Mouse (Mus musculus): ENCODE measurements around the gene Phospho2.
"Not testable (repeated sequence)": the region's sequence is repeated elsewhere in the genome, so short reads cannot be mapped to it uniquely, and the experiment has no call there.

Gene Phospho2

DNA sequence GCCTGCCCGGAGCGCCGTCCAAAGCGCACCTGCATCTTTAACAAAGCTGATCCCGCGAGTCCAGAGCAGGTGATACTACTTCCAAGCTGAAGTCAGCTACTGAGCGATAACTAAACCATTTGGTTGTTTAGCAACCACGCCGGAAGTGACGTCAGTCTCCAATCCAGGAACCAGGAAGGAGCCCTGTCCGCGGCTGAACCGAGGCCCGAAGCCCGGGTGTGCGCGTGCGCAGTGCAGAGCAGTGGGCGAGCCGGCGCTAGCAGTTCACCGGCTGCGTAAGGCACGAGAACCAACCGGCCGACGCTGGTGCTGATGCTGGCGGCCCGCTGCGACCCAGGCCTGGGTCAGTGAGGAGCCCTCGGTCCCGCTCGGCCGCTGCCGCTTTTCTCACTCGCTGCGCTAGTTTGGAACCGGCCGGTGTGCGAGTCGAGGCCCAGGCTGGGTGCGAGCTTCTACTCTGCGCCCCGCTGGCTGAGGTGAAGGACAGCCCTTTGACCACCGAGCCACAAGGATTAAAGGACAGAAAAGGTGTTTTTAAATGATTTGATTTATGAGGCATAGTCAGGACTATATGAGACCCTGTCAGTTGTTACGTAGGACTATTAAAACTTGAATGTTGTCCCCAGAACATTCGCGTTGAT lies at the start of gene Phospho2, which contains the start of gene Ccdc173:
TSS of gene Phospho2 (plus strand) at position 195 of the 641 bp plus-strand sequence.
TSS of gene Ccdc173 (minus strand) at position 147 of the 641 bp plus-strand sequence.
- DNase-seq, result peak; percentile 99

DNA sequence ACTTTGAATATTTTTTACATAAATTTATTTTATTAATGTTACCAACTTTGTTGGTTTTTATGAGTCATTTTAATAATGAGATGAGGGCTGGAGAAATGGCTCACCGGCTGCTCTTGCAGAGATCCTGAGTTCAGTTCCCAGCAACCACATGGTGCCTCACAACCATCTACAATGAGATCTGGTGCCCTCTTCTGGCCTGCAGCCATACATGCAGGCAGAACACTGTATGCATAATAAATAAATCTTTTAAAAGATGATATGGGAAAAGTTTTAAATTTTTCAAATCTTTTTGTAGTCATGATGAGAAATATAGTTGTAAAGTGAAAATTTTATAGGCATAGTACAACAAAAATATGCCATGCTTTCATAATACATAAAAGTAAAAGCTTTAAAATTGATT lies 44.3 kb upstream of the Phospho2 start:
- peak; percentile 13 for DNase-seq

DNA sequence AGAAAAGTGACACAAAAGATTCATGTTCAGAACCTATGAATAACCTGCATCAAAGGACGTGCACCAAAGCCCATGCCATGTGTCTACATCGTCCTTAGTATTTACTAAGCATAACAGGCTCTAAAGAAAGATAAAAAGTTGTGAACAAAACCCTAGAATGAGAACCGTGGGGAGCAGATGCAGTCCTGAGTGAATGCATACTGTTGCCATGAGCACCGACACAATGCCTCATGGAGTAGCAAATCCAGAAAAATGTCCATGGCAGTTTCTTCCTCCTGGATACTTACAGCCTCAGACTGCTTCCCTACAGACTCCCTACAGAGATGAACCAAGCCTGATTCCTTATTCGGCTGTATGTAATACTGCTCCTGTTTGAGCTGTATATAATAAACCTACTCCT lies 28.4 kb upstream of the Phospho2 start:
- DNase-seq, result no peak

GRCm38 (mm10) chr2:69763340-69763739 lies 26.1 kb upstream of the Phospho2 start:
- DNase-seq, result no peak

GRCm38 (mm10) chr2:69764716-69765115 lies 24.7 kb upstream of the Phospho2 start:
- DNase-seq, result no peak

DNA sequence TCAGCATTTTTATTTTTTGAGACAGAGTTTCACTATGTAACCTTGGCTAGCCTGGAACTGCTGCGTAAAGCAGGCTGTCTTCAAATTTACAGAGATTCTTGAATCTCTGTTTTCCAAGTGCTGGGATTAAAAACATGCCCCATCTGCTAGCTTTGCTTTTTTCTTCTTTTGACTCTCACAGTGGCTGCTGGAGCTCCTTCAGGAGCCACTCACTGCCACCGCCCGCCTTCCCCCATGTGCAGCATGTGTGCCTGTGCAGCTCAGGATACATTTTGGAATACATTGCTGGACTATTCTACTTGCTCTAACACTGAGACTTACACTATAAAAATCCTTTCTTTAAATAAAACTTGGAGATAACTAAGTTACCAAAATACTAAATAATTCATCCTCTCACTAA lies 16.1 kb upstream of the Phospho2 start:
- DNase-seq, result no peak

DNA sequence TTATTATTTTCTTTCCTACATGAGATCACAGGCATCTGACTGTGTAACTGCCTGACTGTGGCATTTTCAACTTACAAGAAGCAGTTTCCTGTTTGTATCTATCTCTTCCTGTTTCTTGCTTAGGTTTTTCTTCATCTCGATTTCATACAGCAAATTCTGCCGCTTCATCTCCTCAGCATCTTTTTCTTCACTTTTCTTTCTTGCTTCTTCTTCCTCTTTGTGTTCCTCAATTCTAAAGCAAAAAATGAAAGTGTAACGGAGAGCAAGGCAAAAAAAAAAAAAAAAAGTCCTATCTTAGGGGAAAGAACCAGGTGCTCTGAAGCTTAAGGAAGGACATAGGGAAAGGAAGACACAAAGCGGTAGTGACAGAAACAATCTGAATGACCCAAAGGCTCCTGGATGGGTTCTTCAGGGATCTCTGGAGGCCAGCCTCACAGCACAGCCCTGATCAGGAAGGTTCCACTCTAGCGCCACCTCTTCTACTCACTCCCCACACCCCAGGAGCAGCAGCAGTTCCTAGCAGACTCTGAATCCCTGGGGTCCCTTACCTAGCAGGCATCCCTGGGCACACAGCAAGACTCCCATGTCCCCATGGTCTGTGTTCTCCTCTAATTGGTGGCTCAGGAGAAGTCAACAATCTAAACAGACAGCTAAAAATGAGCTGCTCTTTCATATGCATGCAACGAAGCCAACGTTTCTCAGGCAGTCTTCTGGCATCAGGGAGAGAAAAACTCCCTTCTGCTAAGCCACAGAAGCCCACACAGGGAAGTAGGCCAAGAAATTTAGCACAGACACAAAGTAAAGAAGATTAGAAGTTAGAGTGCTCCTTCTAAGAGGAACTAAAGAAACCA lies 11.2 kb upstream of the Phospho2 start:
- peak; percentile 62 for DNase-seq

DNA sequence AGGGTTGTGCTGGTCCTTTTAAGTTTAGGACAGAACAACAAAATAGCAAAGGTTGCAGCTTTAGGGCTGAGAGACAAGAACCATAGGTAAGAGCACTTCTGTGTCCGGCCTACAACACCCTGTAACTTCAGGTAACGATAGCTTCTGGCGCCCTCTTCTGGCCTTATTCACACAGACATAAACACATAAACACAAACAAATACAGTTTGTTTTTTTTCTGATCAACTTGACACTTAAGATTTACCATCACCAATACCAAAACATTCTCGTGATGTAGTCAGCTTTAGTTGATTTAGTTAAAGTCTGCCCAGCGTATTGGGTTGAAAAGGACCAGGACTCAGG lies 10.6 kb upstream of the Phospho2 start:
- peak; percentile 74 for DNase-seq

- no peak for DNase-seq
Observed at GRCm38 (mm10) chr2:69788974-69789373, 449 bp upstream of the Phospho2 start.

DNA sequence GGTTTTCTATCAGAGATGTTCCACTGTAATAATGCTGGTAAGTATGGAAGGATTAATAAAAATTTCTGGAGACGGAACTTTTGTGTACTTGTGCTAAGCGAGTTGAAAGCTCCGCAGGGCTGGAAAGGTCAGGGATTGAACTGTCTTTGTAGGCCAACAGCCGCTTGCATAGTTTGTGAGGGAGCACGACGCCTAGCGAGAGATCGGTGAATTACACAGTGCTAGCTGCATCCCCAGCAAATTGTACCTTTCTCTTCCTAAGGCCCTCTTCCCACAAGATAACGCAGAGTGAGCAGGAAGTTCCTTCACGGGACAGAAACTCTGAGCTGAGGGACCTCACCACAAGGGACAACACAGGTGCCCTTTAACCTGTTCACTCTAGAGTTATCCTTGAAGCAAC lies 862 bp downstream of the Phospho2 start:
- DNase-seq, result peak; percentile 87

- no peak for DNase-seq
Observed at GRCm38 (mm10) chr2:69790722-69791121, 1.3 kb downstream of the Phospho2 start.

- DNase-seq, result peak; percentile 84
Observed at GRCm38 (mm10) chr2:69802911-69803312, 13.5 kb downstream of the Phospho2 start.

GRCm38 (mm10) chr2:69803756-69804155 lies 14.3 kb downstream of the Phospho2 start:
- DNase-seq, result no peak

DNA sequence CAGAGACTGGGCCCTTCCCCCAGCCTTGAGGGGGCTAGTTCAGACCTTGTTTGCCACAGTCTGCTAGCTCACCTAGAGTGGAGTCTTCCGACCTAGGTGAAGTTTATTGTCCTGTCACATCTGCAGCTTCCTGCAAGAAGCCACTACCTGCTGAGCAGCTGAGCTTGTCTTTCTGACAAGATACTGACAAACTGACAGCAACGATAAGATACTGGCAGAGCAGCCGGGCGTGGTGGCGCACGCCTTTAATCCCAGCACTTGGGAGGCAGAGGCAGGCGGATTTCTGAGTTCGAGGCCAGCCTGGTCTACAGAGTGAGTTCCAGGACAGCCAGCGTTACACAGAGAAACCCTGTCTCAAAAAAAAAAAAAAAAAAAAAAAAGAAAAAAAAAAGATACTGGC lies 15.2 kb downstream of the Phospho2 start:
- not testable (repeated sequence) for DNase-seq

DNA sequence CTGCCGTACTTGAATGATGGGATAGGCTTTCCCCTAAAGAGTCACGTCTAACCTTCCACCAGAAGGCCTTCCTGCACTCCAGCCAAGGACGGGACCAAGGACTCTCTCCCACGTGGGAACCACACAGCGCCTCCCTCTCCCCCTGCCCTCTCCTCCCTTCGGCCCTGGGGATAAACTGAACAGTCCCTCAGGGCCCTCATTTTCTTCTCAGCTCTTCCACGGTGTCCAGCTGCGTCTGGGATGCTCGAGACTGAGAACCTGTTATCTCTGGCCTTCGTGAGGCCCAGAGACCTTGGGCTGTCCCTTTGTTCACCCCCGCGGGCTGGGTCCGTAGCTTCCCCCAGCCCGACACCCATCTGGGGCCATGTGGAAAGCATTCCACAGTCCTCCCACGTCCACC lies 20.7 kb downstream of the Phospho2 start:
- DNase-seq, result no peak

DNA sequence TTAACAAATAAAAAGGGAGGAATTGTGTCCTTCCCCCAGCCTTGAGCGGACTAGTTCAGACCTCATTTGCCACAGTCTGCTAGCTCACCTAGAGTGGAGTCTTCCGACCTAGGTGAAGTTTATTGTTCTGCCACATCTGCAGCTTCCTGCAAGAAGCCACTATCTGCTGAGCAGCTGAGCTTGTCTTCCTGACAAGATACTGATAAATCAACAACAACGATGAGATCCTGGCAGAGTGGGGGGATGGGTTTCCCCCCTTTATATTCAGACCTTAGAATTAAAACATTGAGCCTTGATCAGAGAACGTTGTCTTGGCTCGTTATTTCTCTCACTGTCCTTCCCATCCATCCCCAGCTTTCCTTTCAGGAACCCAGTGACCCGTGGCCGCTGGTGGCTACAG lies 21.9 kb downstream of the Phospho2 start:
- DNase-seq, result not testable (repeated sequence)

DNA sequence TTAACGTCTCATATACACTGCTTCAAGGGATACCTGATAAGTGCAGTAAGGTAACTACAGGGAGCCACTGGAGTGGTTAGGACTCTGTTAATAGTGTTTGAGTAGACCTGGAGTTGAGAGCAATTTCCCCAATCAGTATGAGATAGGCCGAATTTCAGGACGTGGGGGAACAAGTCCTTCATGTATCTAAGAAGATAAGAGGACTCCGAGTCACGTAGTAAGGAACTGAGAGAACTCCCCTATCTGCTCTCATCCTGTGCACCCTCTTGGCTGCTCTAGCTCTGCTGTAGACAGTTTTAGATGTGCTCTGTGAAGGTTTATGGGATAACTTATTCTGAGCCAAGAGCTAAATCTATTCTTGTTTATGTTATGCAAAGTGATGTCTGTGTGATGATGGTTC lies 27.2 kb downstream of the Phospho2 start:
- DNase-seq, result no peak

- DNase-seq, result no peak
Observed at GRCm38 (mm10) chr2:69818350-69819085, 29.1 kb downstream of the Phospho2 start.

DNA sequence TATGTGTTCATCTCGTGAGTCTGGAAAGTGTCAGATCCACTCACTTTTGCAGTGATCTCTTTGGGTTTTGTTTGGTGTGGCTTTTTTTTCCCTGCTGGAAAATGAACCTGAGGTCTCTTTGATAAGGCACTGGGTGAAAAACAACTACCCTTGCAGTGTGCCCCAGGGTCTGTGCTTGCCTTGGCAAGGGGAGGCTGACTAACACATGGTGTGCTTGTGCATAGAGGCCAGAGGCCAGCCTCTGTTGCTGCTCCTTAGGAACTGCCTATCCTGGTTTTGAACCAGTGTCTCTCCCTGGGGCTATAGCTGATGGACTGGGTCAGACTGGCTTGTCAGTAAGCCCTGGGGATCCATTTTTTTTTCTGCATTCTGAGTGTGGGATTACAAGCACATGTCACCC lies 30.8 kb downstream of the Phospho2 start:
- DNase-seq, result no peak

DNA sequence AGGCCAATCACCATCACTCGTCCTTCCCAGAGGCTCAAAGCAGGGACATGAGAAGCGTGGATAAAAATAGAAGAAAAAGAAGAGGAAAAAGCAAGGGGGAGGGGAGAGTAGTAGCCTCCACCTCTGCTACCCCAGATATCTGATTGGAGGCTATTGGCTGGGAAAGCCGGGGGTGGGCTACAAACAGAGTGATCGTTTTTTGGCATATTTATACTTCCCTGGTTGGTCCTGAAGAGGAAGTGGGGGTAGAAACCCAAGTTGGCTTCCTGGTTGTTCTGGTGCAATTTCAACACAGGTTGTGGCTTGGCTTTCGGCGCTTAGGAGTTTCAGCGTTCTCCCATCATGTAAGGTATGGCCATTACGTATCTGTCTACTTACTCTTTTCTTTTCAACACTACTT lies 32.3 kb downstream of the Phospho2 start, which contains the start of gene Klhl23:
TSS of gene Klhl23 (plus strand) at position 234 of the 400 bp plus-strand sequence.
- peak; percentile 20 for DNase-seq

DNA sequence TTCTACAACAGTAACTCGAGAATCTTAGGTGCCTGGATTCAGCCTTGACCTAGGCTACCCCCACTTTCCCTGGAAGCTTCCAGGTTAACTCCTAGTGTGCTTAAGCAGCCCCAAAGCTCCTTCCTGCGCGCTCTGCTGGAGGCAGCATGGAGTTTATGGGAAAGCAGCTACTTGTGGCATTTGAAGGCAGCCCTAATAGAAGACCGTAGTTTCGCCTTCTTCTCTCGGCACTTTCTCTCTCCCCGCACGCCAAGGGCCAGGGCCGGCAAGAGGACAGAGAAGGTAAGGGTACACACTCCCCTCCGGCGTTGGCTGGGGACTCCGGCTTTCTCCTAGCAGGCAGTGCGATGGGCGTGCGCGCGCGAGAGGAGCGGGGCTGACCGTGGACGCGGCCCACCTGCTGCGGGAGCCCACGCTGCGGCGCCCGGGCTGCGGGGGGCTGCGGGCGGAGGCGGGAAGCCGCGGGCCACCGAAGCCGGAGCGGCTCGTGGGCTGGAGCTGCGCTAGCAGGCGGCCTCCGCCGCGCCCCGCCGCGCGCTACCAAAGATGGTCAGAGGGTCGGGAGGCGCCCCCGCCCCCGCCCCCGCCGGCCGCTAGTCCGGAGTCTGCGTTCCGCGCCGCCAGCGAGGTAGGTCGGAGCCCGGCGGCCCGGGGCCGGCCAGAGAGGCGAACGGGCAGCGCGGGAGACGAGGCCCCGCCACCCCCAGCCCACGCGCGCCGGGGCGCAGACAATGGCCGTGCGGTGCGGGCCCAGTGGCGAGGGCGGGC lies 33.1 kb downstream of the Phospho2 start:
- peak; percentile 45 for DNase-seq

DNA sequence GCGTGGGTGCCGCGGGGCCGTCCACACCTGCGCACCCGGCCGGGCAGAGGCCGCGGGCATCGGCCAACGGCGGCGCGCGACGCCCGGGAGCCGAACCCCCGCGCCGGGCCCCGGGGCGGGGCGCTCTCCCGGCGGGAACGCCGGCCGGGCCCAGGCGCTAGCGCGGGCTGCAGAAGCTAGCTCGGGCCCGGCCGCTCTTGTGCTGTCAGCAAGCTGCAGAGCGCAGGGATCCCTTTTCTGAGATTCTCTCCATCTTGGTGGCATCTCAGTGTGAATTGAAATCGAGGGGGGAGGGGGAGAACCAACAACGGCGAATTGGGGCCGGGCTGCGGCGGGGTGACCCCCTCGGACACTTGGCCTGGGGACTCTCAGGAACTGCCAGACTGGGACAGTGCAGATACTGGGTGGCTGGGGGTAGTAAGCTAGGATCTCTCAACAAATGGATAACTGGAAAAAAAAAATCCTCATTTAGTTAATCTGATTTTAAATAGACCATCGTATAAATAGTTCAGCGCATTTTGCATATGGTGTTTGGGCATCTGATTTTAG lies 33.8 kb downstream of the Phospho2 start:
- DNase-seq, result peak; percentile 40
